In genomic region chr6:141189093-141189492, GRCm38 (mm10) we compare ENCODE assay signal across 19 mouse cellular contexts. TPM values are rescaled to one million over a fixed set of nuclear protein-coding genes. Genes with fewer than 3 reads are reported as not detected.
DNase-seq lines count a peak whose midpoint lies in the region; ATAC-seq and TF ChIP-seq lines count a peak whose summit lies in the region.
"Had no signal": no experiment of that assay in that cellular context is flagged by ENCODE, and none has a peak within 500 bp of the region (broad histone marks: within the 10 kb centered on the region; RNA-seq: fewer than 3 reads in every experiment).

No protein-coding gene starts in this region.

- WGBS in kidney, postnatal 0 days, result 78% methylated on average over 5 of the region's 5 CpGs
- 74% methylated on average over 5 of the region's 5 CpGs for WGBS in intestine, embryonic 15.5 days
- 42% methylated on average over 5 of the region's 5 CpGs for WGBS in midbrain, embryonic 16.5 days
- 68% methylated on average over 5 of the region's 5 CpGs for WGBS in hindbrain, embryonic 13.5 days
- 73% methylated on average over 5 of the region's 5 CpGs for WGBS in heart, embryonic 12.5 days

- H3K4me3 ChIP-seq in kidney, postnatal 0 days (replicated peaks; ENCODE audit: low read depth, low read length), result no peak overlapping the region
- no peak overlapping the region for H3K4me3 ChIP-seq in intestine, embryonic 15.5 days (replicated peaks)
- no peak overlapping the region for H3K4me3 ChIP-seq in midbrain, embryonic 16.5 days (ENCODE audit: low read depth, low read length)
- no peak overlapping the region for H3K4me3 ChIP-seq in hindbrain, embryonic 13.5 days
- no peak overlapping the region for H3K4me3 ChIP-seq in heart, embryonic 12.5 days
- H3K4me3 ChIP-seq: embryonic facial prominence, embryonic 12.5 days; heart, embryonic 10.5 days; heart, embryonic 15.5 days had no signal

- H3K27me3 ChIP-seq in kidney, postnatal 0 days (ENCODE audit: insufficient read depth, low read length), result no peaks in the 10 kb centered on the region
- H3K27me3 ChIP-seq in intestine, embryonic 15.5 days (replicated peaks), result no peaks in the 10 kb centered on the region
- H3K27me3 ChIP-seq in midbrain, embryonic 16.5 days (ENCODE audit: control insufficient read depth, insufficient read depth, low read depth, low read length), result no peaks in the 10 kb centered on the region
- no peaks in the 10 kb centered on the region for H3K27me3 ChIP-seq in hindbrain, embryonic 13.5 days
- H3K27me3 ChIP-seq in heart, embryonic 12.5 days (replicated peaks), result no peaks in the 10 kb centered on the region
- H3K27me3 ChIP-seq: embryonic facial prominence, embryonic 12.5 days; heart, embryonic 15.5 days had no signal

- peak; percentile 9 for DNase-seq in kidney, postnatal 0 days (ENCODE audit: low spot score)
- no peak for DNase-seq in kidney, adult 18-20 months
- peak; percentile 3 for DNase-seq in 416B (ENCODE audit: low read depth)
- DNase-seq: adrenal gland, adult 8-10 months; cerebellum, adult 11 months; cerebellum, adult 8-10 months; cerebellum, postnatal 25 days; gastrocnemius, postnatal 10 days; heart, adult 18-20 months; heart, postnatal 14 days had no signal

- no peaks in the 10 kb centered on the region for H3K4me1 ChIP-seq in kidney, postnatal 0 days (replicated peaks; ENCODE audit: insufficient read depth, low read length)
- 0 out of 2 replicates have a peak, but pooled peaks cover 3% of the 10 kb centered on the region for H3K4me1 ChIP-seq in intestine, embryonic 15.5 days (replicated peaks)
- no peaks in the 10 kb centered on the region for H3K4me1 ChIP-seq in midbrain, embryonic 16.5 days (ENCODE audit: control insufficient read depth, insufficient read depth, low read length)
- H3K4me1 ChIP-seq in hindbrain, embryonic 13.5 days (replicated peaks), result no peaks in the 10 kb centered on the region
- H3K4me1 ChIP-seq in heart, embryonic 12.5 days (replicated peaks), result no peaks in the 10 kb centered on the region; the same call in 1 of the 2 replicates
- H3K4me1 ChIP-seq: embryonic facial prominence, embryonic 12.5 days; heart, embryonic 10.5 days; heart, embryonic 15.5 days had no signal

- no peak for ATAC-seq in kidney, postnatal 0 days (replicated peaks; ENCODE audit: low FRiP score, low read depth)
- ATAC-seq in intestine, embryonic 15.5 days, result peak; percentile 46
- ATAC-seq in midbrain, embryonic 16.5 days, result peak; percentile 75; the same call in 1 of the 2 replicates
- no peak for ATAC-seq in hindbrain, embryonic 13.5 days (ENCODE audit: low FRiP score)
- ATAC-seq in heart, embryonic 12.5 days (ENCODE audit: insufficient number of reproducible peaks, low FRiP score), result no peak
- ATAC-seq: forebrain, embryonic 16.5 days had no signal

- H3K27ac ChIP-seq in kidney, postnatal 0 days, result no peak overlapping the region
- no peak overlapping the region for H3K27ac ChIP-seq in intestine, embryonic 15.5 days
- no peak overlapping the region for H3K27ac ChIP-seq in midbrain, embryonic 16.5 days (ENCODE audit: low read length)
- no peak overlapping the region for H3K27ac ChIP-seq in hindbrain, embryonic 13.5 days
- no peak overlapping the region for H3K27ac ChIP-seq in heart, embryonic 12.5 days (ENCODE audit: poor library complexity, severe bottlenecking)
- H3K27ac ChIP-seq: embryonic facial prominence, embryonic 12.5 days; heart, embryonic 10.5 days; heart, embryonic 15.5 days; hindbrain, embryonic 14.5 days had no signal

- H3K4me2 ChIP-seq in kidney, postnatal 0 days (ENCODE audit: low read length), result no peak overlapping the region
- no peak overlapping the region for H3K4me2 ChIP-seq in intestine, embryonic 15.5 days (replicated peaks)
- H3K4me2 ChIP-seq in midbrain, embryonic 16.5 days (ENCODE audit: low read length), result no peak overlapping the region
- no peak overlapping the region for H3K4me2 ChIP-seq in hindbrain, embryonic 13.5 days
- H3K4me2 ChIP-seq in heart, embryonic 12.5 days, result no peak overlapping the region
- H3K4me2 ChIP-seq: embryonic facial prominence, embryonic 12.5 days; heart, embryonic 15.5 days; hindbrain, embryonic 14.5 days had no signal

- H3K9ac ChIP-seq in kidney, postnatal 0 days (ENCODE audit: low read depth, low read length), result no peak overlapping the region
- H3K9ac ChIP-seq in intestine, embryonic 15.5 days, result no peak overlapping the region
- H3K9ac ChIP-seq in midbrain, embryonic 16.5 days (ENCODE audit: low read depth, low read length), result no peak overlapping the region
- H3K9ac ChIP-seq in hindbrain, embryonic 13.5 days, result no peak overlapping the region
- H3K9ac ChIP-seq in heart, embryonic 12.5 days, result no peak overlapping the region
- H3K9ac ChIP-seq: embryonic facial prominence, embryonic 12.5 days; heart, embryonic 15.5 days; hindbrain, embryonic 14.5 days had no signal

- no peak for TF ChIP-seq CTCF in kidney, postnatal 0 days (IDR thresholded peaks at IDR 0.05; ENCODE audit: low read depth)

- no peaks in the 10 kb centered on the region for H3K36me3 ChIP-seq in kidney, postnatal 0 days (ENCODE audit: insufficient read depth, low read length)
- no peaks in the 10 kb centered on the region for H3K36me3 ChIP-seq in intestine, embryonic 15.5 days
- H3K36me3 ChIP-seq in midbrain, embryonic 16.5 days (ENCODE audit: control insufficient read depth, insufficient read depth, low read length), result no peaks in the 10 kb centered on the region
- H3K36me3 ChIP-seq in hindbrain, embryonic 13.5 days, result no peaks in the 10 kb centered on the region
- no peaks in the 10 kb centered on the region for H3K36me3 ChIP-seq in heart, embryonic 12.5 days
- H3K36me3 ChIP-seq: embryonic facial prominence, embryonic 12.5 days; heart, embryonic 10.5 days; heart, embryonic 15.5 days had no signal

- H3K9me3 ChIP-seq in kidney, postnatal 0 days (replicated peaks; ENCODE audit: low read length), result no peaks in the 10 kb centered on the region
- H3K9me3 ChIP-seq in intestine, embryonic 15.5 days, result no peaks in the 10 kb centered on the region
- no peaks in the 10 kb centered on the region for H3K9me3 ChIP-seq in midbrain, embryonic 16.5 days (replicated peaks; ENCODE audit: control insufficient read depth, low read length, poor library complexity, severe bottlenecking)
- H3K9me3 ChIP-seq in hindbrain, embryonic 13.5 days, result no peaks in the 10 kb centered on the region
- no peaks in the 10 kb centered on the region for H3K9me3 ChIP-seq in heart, embryonic 12.5 days (replicated peaks)
- H3K9me3 ChIP-seq: embryonic facial prominence, embryonic 12.5 days; heart, embryonic 10.5 days; heart, embryonic 15.5 days had no signal

RNA-seq across cellular contexts. Expression of gene Pde3a, which starts 60.0 kb away (rescaled TPM):
- polyA plus RNA-seq in kidney, postnatal 0 days (2015; fragmentation: Nextera tagmentation; extraction: Ambion mirVana), result 9.9 and 10.3 TPM in 2 replicates
- polyA plus RNA-seq in intestine, embryonic 15.5 days (2015; fragmentation: Nextera tagmentation; extraction: Ambion mirVana), result 19.5 and 20.8 TPM in 2 replicates
- polyA plus RNA-seq in midbrain, embryonic 16.5 days (2015; fragmentation: Nextera tagmentation; extraction: Ambion mirVana), result 2.1 and 2.3 TPM in 2 replicates
- polyA plus RNA-seq in hindbrain, embryonic 13.5 days (2015; fragmentation: Nextera tagmentation; extraction: Ambion mirVana), result 1.4 and 1.6 TPM in 2 replicates
- polyA plus RNA-seq in heart, embryonic 12.5 days (2016; fragmentation: Nextera tagmentation; extraction: Ambion mirVana), result 12.2 and 13.4 TPM in 2 replicates

Comparison
In these comparisons a context has a peak if more than half of its experiments do, and no peak if none do; other contexts are left out.
1. ATAC-seq: peak in intestine, embryonic 15.5 days (single experiment) and midbrain, embryonic 16.5 days (single experiment); none in kidney, postnatal 0 days (single experiment), hindbrain, embryonic 13.5 days (single experiment) and heart, embryonic 12.5 days (single experiment).